Mouse (Mus musculus) kidney, embryonic 14.5 days (tissue): ENCODE results near the gene Jph4. TPM values are rescaled to one million over a fixed set of nuclear protein-coding genes. Genes with fewer than 3 reads are reported as not detected.
A peak's percentile ranks its signal among the peaks of the same experiment; 100 is the strongest.

Experiments used
- ATAC-seq: fragments of 200-750 bp; cut with Nextera tagmentation; 2 replicates; pipeline ENCODE4 v1.8.0; 2017; ENCODE audit warnings: moderate number of reproducible peaks, mild to moderate bottlenecking, moderate TSS enrichment, moderate library complexity; ENCODE audit not compliant: low FRiP score, low TSS enrichment
- H3K27ac ChIP-seq: fragments of 300-500 bp; sonication (generic); 2 replicates; pipeline ENCODE4 v1.5.1; 2014; ENCODE audit warnings: low read depth, mild to moderate bottlenecking, low read length, moderate library complexity, mixed read lengths
- H3K27me3 ChIP-seq: fragments of 300-500 bp; sonication (generic); 2 replicates; pipeline ENCODE4 v1.6.1; 2014; ENCODE audit warnings: mild to moderate bottlenecking, low read length; ENCODE audit not compliant: control insufficient read depth, insufficient read depth
- H3K36me3 ChIP-seq: fragments of 300-500 bp; sonication (generic); 2 replicates; pipeline ENCODE4 v1.6.1; 2014; ENCODE audit warnings: low read length, mixed read lengths; ENCODE audit not compliant: control insufficient read depth, insufficient read depth
- H3K4me1 ChIP-seq: fragments of 300-500 bp; sonication (generic); 2 replicates; pipeline ENCODE4 v1.6.1; 2014; ENCODE audit warnings: low read length, mixed read lengths; ENCODE audit not compliant: control insufficient read depth, insufficient read depth
- H3K4me2 ChIP-seq: fragments of 300-500 bp; sonication (generic); replicated peaks from 2 replicates; pipeline ENCODE4 v1.6.1; 2014; ENCODE audit warnings: low read depth, mild to moderate bottlenecking, low read length
- H3K4me3 ChIP-seq: fragments of 300-500 bp; sonication (generic); 2 replicates; pipeline ENCODE4 v1.5.1; 2014; ENCODE audit warnings: mild to moderate bottlenecking, low read length
- H3K9ac ChIP-seq: fragments of 300-500 bp; sonication (generic); 2 replicates; pipeline ENCODE4 v1.6.1; 2014; ENCODE audit warnings: low read depth, mild to moderate bottlenecking, low read length, moderate library complexity
- H3K9me3 ChIP-seq: fragments of 300-500 bp; sonication (generic); 2 replicates; pipeline ENCODE4 v1.6.1; 2016; ENCODE audit warnings: low read length; ENCODE audit not compliant: control insufficient read depth
- WGBS: fragments of 180-500 bp; shearing (Covaris S2); extraction: QIAGEN DNeasy Blood & Tissue Kit; methylation state at CpG from one replicate; pipeline ENCODE4 v1.1.7; 2014; 5-methylcytosine and 5-hydroxymethylcytosine counted together
- polyA plus RNA-seq: library from polyadenylated mRNA; unstranded; fragments of >200 nt; fragmentation: Nextera tagmentation; extraction: Ambion mirVana; gene quantifications from 2 replicates; pipeline ENCODE4 v1.2.1, GENCODE M21; 2014

Gene Jph4
- polyA plus RNA-seq, 1 experiment from 2014 or later, result 0.55 TPM

GRCm38 (mm10) chr14:55078366-55078989 lies 38.3 kb downstream of the Jph4 start:
- 3% methylated on average over 23 of the region's 23 CpGs for WGBS

GRCm38 (mm10) chr14:55077481-55078365 lies 39.0 kb downstream of the Jph4 start:
- H3K36me3 ChIP-seq, result no peaks in the 10 kb centered on the region
- H3K27ac ChIP-seq, result no peak overlapping the region
- peak overlapping the region; percentile 40 for H3K4me2 ChIP-seq
- H3K9ac ChIP-seq, result peak overlapping the region; percentile 32; the same call in 1 of the 2 replicates
- ATAC-seq, result no peak
- H3K9me3 ChIP-seq, result no peaks in the 10 kb centered on the region
- WGBS, result 21% methylated on average over 15 of the region's 15 CpGs
- H3K27me3 ChIP-seq, result 0 out of 2 replicates have a peak, but pooled peaks cover 2% of the 10 kb centered on the region
- peaks cover 14% of the 10 kb centered on the region for H3K4me1 ChIP-seq
- no peak overlapping the region for H3K4me3 ChIP-seq

More at GRCm38 (mm10) chr14:55078366-55078989, 38.3 kb downstream of the Jph4 start:
- Histone ChIP-seq H3K4me1 (peaks cover 14% of the 10 kb centered on the region), H3K36me3 (no peaks in the 10 kb centered on the region), H3K27me3 (no peaks in the 10 kb centered on the region), H3K9me3 (no peaks in the 10 kb centered on the region), H3K9ac (peak overlapping the region; percentile 32; the same call in 1 of the 2 replicates), H3K4me3 (peak overlapping the region; percentile 23; the same call in 1 of the 2 replicates), H3K27ac (peak overlapping the region; percentile 66), H3K4me2 (peak overlapping the region; percentile 40)
- peak; percentile 71 for ATAC-seq

- H3K9me3 ChIP-seq, result no peaks in the 10 kb centered on the region
- H3K36me3 ChIP-seq, result no peaks in the 10 kb centered on the region
- no peak overlapping the region for H3K9ac ChIP-seq
- peaks cover 19% of the 10 kb centered on the region for H3K4me1 ChIP-seq
- H3K27me3 ChIP-seq, result 0 out of 2 replicates have a peak, but pooled peaks cover 3% of the 10 kb centered on the region
- WGBS, result 60% methylated on average over 3 of the region's 3 CpGs
- no peak overlapping the region for H3K27ac ChIP-seq
- no peak overlapping the region for H3K4me3 ChIP-seq
- ATAC-seq, result no peak
- no peak overlapping the region for H3K4me2 ChIP-seq
Observed at GRCm38 (mm10) chr14:55076956-55077355, 39.8 kb downstream of the Jph4 start.

GRCm38 (mm10) chr14:55076224-55076623 lies 40.5 kb downstream of the Jph4 start:
- H3K36me3 ChIP-seq, result no peaks in the 10 kb centered on the region

GRCm38 (mm10) chr14:55074416-55074815 lies 42.3 kb downstream of the Jph4 start:
- no peak overlapping the region for H3K4me2 ChIP-seq
- H3K36me3 ChIP-seq, result no peaks in the 10 kb centered on the region
- H3K9ac ChIP-seq, result no peak overlapping the region
- WGBS, result 87% methylated on average over 12 of the region's 12 CpGs
- H3K9me3 ChIP-seq, result no peaks in the 10 kb centered on the region
- peaks cover 23% of the 10 kb centered on the region for H3K4me1 ChIP-seq
- no peak for ATAC-seq
- no peak overlapping the region for H3K27ac ChIP-seq
- H3K4me3 ChIP-seq, result no peak overlapping the region
- 0 out of 2 replicates have a peak, but pooled peaks cover 3% of the 10 kb centered on the region for H3K27me3 ChIP-seq

More at GRCm38 (mm10) chr14:55076224-55076623, 40.5 kb downstream of the Jph4 start:
- Histone ChIP-seq H3K4me1 (peaks cover 23% of the 10 kb centered on the region), H3K9me3 (no peaks in the 10 kb centered on the region), H3K9ac (no peak overlapping the region), H3K4me3 (no peak overlapping the region), H3K4me2 (no peak overlapping the region), H3K27me3 (0 out of 2 replicates have a peak, but pooled peaks cover 3% of the 10 kb centered on the region), H3K27ac (no peak overlapping the region)
- WGBS, result 52% methylated on average over 6 of the region's 6 CpGs
- no peak for ATAC-seq

- H3K4me2 ChIP-seq, result peak overlapping the region; percentile 23
- peak overlapping the region; percentile 13; the same call in 1 of the 2 replicates for H3K4me3 ChIP-seq
- 0 out of 2 replicates have a peak, but pooled peaks cover 3% of the 10 kb centered on the region for H3K27me3 ChIP-seq
- peak overlapping the region; percentile 25; the same call in 1 of the 2 replicates for H3K9ac ChIP-seq
- H3K4me1 ChIP-seq, result peaks cover 9% of the 10 kb centered on the region
- WGBS, result 17% methylated on average over 19 of the region's 19 CpGs
- H3K9me3 ChIP-seq, result no peaks in the 10 kb centered on the region
- H3K27ac ChIP-seq, result no peak overlapping the region
- peaks cover 3% of the 10 kb centered on the region; the same call in 1 of the 2 replicates for H3K36me3 ChIP-seq
- peak; percentile 74 for ATAC-seq
Observed at GRCm38 (mm10) chr14:55071756-55072155, 45.0 kb downstream of the Jph4 start.

- no peaks in the 10 kb centered on the region for H3K27me3 ChIP-seq
- H3K4me3 ChIP-seq, result no peak overlapping the region
- H3K9me3 ChIP-seq, result no peaks in the 10 kb centered on the region
- H3K36me3 ChIP-seq, result peaks cover 14% of the 10 kb centered on the region
- peaks cover 15% of the 10 kb centered on the region; the same call in 1 of the 2 replicates for H3K4me1 ChIP-seq
- ATAC-seq, result no peak
- H3K4me2 ChIP-seq, result no peak overlapping the region
- H3K9ac ChIP-seq, result no peak overlapping the region
- WGBS, result 89% methylated on average over 8 of the region's 8 CpGs
- H3K27ac ChIP-seq, result no peak overlapping the region
Observed at GRCm38 (mm10) chr14:55066042-55066441, 50.7 kb downstream of the Jph4 start.

- WGBS, result 88% methylated on average over 13 of the region's 13 CpGs
- peaks cover 16% of the 10 kb centered on the region; the same call in 1 of the 2 replicates for H3K4me1 ChIP-seq
- H3K36me3 ChIP-seq, result peaks cover 14% of the 10 kb centered on the region
- H3K9ac ChIP-seq, result no peak overlapping the region
- no peaks in the 10 kb centered on the region for H3K9me3 ChIP-seq
- no peak overlapping the region for H3K4me3 ChIP-seq
- no peaks in the 10 kb centered on the region for H3K27me3 ChIP-seq
- H3K4me2 ChIP-seq, result no peak overlapping the region
- no peak overlapping the region for H3K27ac ChIP-seq
- no peak for ATAC-seq
Observed at GRCm38 (mm10) chr14:55065391-55065790, 51.3 kb downstream of the Jph4 start.
